Mouse (Mus musculus) CH12.LX (cell line): Measurements from ENCODE around the gene Nudt21. TPM values are rescaled to one million over a fixed set of nuclear protein-coding genes. Genes with fewer than 3 reads are reported as not detected.

ENCODE experiments used
- DNase-seq: peaks from one replicate; pipeline ENCODE4 v3.0.0-alpha.2; 2013; ENCODE audit errors: extremely low read depth
- H3K27ac ChIP-seq: 2 replicates; pipeline ENCODE4 v1.5.1; 2012; ENCODE audit warnings: low read depth, mild to moderate bottlenecking, control low read depth, moderate library complexity; ENCODE audit not compliant: insufficient read depth
- H3K27me3 ChIP-seq: replicated peaks from 2 replicates; pipeline ENCODE3; 2012; ENCODE audit warnings: inconsistent platforms
- H3K36me3 ChIP-seq, 2 experiments: replicated peaks in 1 of 2; 2 replicates each; pipeline versions ENCODE3 to v1.6.1; 2012; ENCODE audit warnings: inconsistent platforms in 1 of 2, low read length in 1 of 2, mild to moderate bottlenecking in 1 of 2, mixed read lengths in 1 of 2, moderate library complexity in 1 of 2; ENCODE audit not compliant: control insufficient read depth in 1 of 2, insufficient read depth in 1 of 2
- H3K4me1 ChIP-seq, 2 experiments: 2 replicates each; pipeline ENCODE4 v1.6.1; 2012; ENCODE audit warnings: inconsistent platforms in 1 of 2, moderate library complexity in 1 of 2; ENCODE audit not compliant: insufficient read depth in 2 of 2, control insufficient read depth in 1 of 2
- H3K4me2 ChIP-seq: 2 replicates; pipeline ENCODE4 v1.6.1; 2012; ENCODE audit warnings: low read depth, mild to moderate bottlenecking, control low read depth; ENCODE audit not compliant: poor library complexity, insufficient read depth, severe bottlenecking
- H3K4me3 ChIP-seq, 3 experiments: fragments of 150-350 bp in 1 of 3; sonication (generic) in 1 of 3; replicated peaks in 1 of 3; 2 replicates each; pipeline versions ENCODE3 to v1.5.1; 2011 to 2012; ENCODE audit warnings: low read depth in 2 of 3, low read length in 2 of 3, mild to moderate bottlenecking in 2 of 3, moderate library complexity in 2 of 3, control low read depth in 1 of 3, improper control_type of control experiment in 1 of 3, inconsistent platforms in 1 of 3, mixed read lengths in 1 of 3; ENCODE audit not compliant: poor library complexity in 1 of 3
- H3K79me2 ChIP-seq: replicated peaks from 2 replicates; pipeline ENCODE4 v1.6.1; 2012; ENCODE audit warnings: mild to moderate bottlenecking, moderate library complexity; ENCODE audit not compliant: control insufficient read depth, poor library complexity, insufficient read depth, severe bottlenecking; ENCODE audit errors: extremely low read depth
- H3K9ac ChIP-seq: 2 replicates; pipeline ENCODE4 v1.6.1; 2012; ENCODE audit warnings: low read depth, mild to moderate bottlenecking, control low read depth, moderate library complexity; ENCODE audit not compliant: insufficient read depth
- H3K9me3 ChIP-seq: replicated peaks from 2 replicates; pipeline ENCODE3; 2012; ENCODE audit warnings: low read length, inconsistent platforms, mixed read lengths
- CHD2 ChIP-seq: IDR thresholded peaks from 2 replicates; pipeline ENCODE4 v1.6.1; 2011; ENCODE audit warnings: low read length, improper control_type of control experiment
- CTCF ChIP-seq, 2 experiments: IDR thresholded peaks in 1 of 2; conservative IDR thresholded peaks in 1 of 2; 2 replicates each; pipeline ENCODE4 v1.5.1; 2011 to 2012; ENCODE audit warnings: low read depth in 2 of 2, low read length in 2 of 2, improper control_type of control experiment in 1 of 2, inconsistent platforms in 1 of 2, mild to moderate bottlenecking in 1 of 2, moderate library complexity in 1 of 2
- ELF1 ChIP-seq: IDR thresholded peaks from 2 replicates; pipeline ENCODE4 v1.6.1; 2014; ENCODE audit warnings: low read depth, mild to moderate bottlenecking, inconsistent platforms, low read length, improper control_type of control experiment
- EP300 ChIP-seq: IDR thresholded peaks from 2 replicates; pipeline ENCODE4 v1.6.1; 2011; ENCODE audit warnings: low read length, improper control_type of control experiment
- KAT2A ChIP-seq: IDR thresholded peaks from 2 replicates; pipeline ENCODE4 v1.6.1; 2012; ENCODE audit warnings: low read length, improper control_type of control experiment, inconsistent platforms; ENCODE audit not compliant: insufficient replicate concordance
- MAX ChIP-seq: IDR thresholded peaks from 2 replicates; pipeline ENCODE4 v1.6.1; 2011; ENCODE audit warnings: low read length, improper control_type of control experiment
- MEF2A ChIP-seq: IDR thresholded peaks from 2 replicates; pipeline ENCODE4 v1.6.1; 2014; ENCODE audit warnings: low read depth, mild to moderate bottlenecking, inconsistent platforms, low read length, improper control_type of control experiment, borderline replicate concordance
- MYC ChIP-seq: IDR thresholded peaks from 2 replicates; pipeline ENCODE4 v1.6.1; 2011; ENCODE audit warnings: low read depth, mild to moderate bottlenecking, improper control_type of control experiment, low read length
- NELFE ChIP-seq: IDR thresholded peaks from 2 replicates; pipeline ENCODE4 v1.6.1; 2011; ENCODE audit warnings: low read depth, low read length, improper control_type of control experiment
- POLR2A ChIP-seq: IDR thresholded peaks from 2 replicates; pipeline ENCODE4 v1.6.1; 2011; ENCODE audit warnings: low read depth, mild to moderate bottlenecking, improper control_type of control experiment, low read length
- RAD21 ChIP-seq: IDR thresholded peaks from 2 replicates; pipeline ENCODE4 v1.6.1; 2011; ENCODE audit warnings: low read depth, mild to moderate bottlenecking, low read length, improper control_type of control experiment, moderate library complexity
- RCOR1 ChIP-seq: conservative IDR thresholded peaks from 2 replicates; pipeline ENCODE4 v1.6.1; 2012; ENCODE audit warnings: low read depth, mild to moderate bottlenecking, inconsistent platforms, low read length, improper control_type of control experiment
- SMC3 ChIP-seq: IDR thresholded peaks from 2 replicates; pipeline ENCODE4 v1.6.1; 2011; ENCODE audit warnings: low read depth, low read length, improper control_type of control experiment
- TCF12 ChIP-seq: IDR thresholded peaks from 2 replicates; pipeline ENCODE4 v1.6.1; 2014; ENCODE audit warnings: low read depth, mild to moderate bottlenecking, inconsistent platforms, low read length, improper control_type of control experiment
- ZC3H11A ChIP-seq: IDR thresholded peaks from 2 replicates; pipeline ENCODE4 v1.6.1; 2012; ENCODE audit warnings: low read depth, mild to moderate bottlenecking, inconsistent platforms, low read length, improper control_type of control experiment
- ZMIZ1 ChIP-seq: IDR thresholded peaks from 2 replicates; pipeline ENCODE4 v1.6.1; 2012; ENCODE audit warnings: low read depth, mild to moderate bottlenecking, inconsistent platforms, low read length, improper control_type of control experiment
- ZNF384 ChIP-seq: IDR thresholded peaks from 2 replicates; pipeline ENCODE4 v1.6.1; 2012; ENCODE audit warnings: low read depth, low read length, improper control_type of control experiment, inconsistent platforms
- dilution Hi-C: fragments of 300-500 bp; cut with MboI; formaldehyde crosslinking; loops from 2 replicates; pipeline ENCODE4 v1.14.3; 2020; ENCODE audit warnings: low sequenced_read_pairs; ENCODE audit not compliant: extremely low pct_unique_long_range_greater_than_20kb, extremely low pct_ligation_motif_present
- in situ Hi-C: fragments of 300-500 bp; cut with MboI; formaldehyde crosslinking; loops from 3 replicates; pipeline ENCODE4 v1.14.3; 2019; ENCODE audit warnings: low sequenced_read_pairs, low pct_ligation_motif_present, low pct_unique_long_range_greater_than_20kb, mixed read lengths
- polyA plus RNA-seq: library from polyadenylated mRNA; unstranded; fragments of >175 nt; gene quantifications from 2 replicates; pipeline ENCODE4 v1.2.1, GENCODE M21; 2012; ENCODE audit warnings: low read depth; ENCODE audit not compliant: insufficient read length
- total RNA-seq, 2 experiments: library from RNA; depleted of rRNA; stranded (reverse); fragments of 300-350 nt in 1 of 2; fragments of >200 nt in 1 of 2; gene quantifications; 2 replicates each; pipeline ENCODE4 v1.2.3; 2012 to 2014

The Nudt21 gene
- total and polyA plus RNA-seq, 3 experiments = 91.0 to 247 (median 142) TPM

GRCm38 (mm10) chr8:94057157-94057854 lies 20.5 kb upstream of the Nudt21 start:
- Histone ChIP-seq H3K36me3 (peaks cover 59 to 91% of the 10 kb centered on the region in 2 experiments), H3K27ac (no peak overlapping the region), H3K4me2 (no peak overlapping the region), H3K79me2 (no peaks in the 10 kb centered on the region), H3K4me3 (no peak overlapping the region), H3K4me1 (no peaks in the 10 kb centered on the region), H3K9ac (no peak overlapping the region), H3K9me3 (peaks cover 2% of the 10 kb centered on the region), H3K27me3 (no peaks in the 10 kb centered on the region)
- dilution Hi-C loops = no loop called here
- DNase-seq = peak; percentile 31
- in situ Hi-C loops = no loop called here
- TF ChIP-seq EP300 (no peak), RAD21 (peak; percentile 57), MEF2A (no peak), ZMIZ1 (no peak), SMC3 (peak; percentile 63), ZC3H11A (no peak), CTCF (conservative IDR thresholded peaks at IDR 0.05 in 1 of 2, IDR thresholded peaks at IDR 0.05 in 1 of 2; ENCODE audit: low read depth in 2 of 2, low read length in 2 of 2) (peak; percentile 69 to 73)

GRCm38 (mm10) chr8:94052696-94053095 lies 15.9 kb upstream of the Nudt21 start:
- H3K27ac ChIP-seq = no peak overlapping the region
- no peak overlapping the region for H3K4me3 ChIP-seq
- H3K9me3 ChIP-seq = no peaks in the 10 kb centered on the region
- H3K36me3 ChIP-seq = peaks cover 46 to 83% of the 10 kb centered on the region in 2 experiments
- in situ Hi-C loops = no loop called here
- H3K4me1 ChIP-seq = no peaks in the 10 kb centered on the region
- dilution Hi-C loops = no loop called here
- H3K27me3 ChIP-seq = no peaks in the 10 kb centered on the region
- TF ChIP-seq TCF12 (no peak), POLR2A (no peak)
- H3K9ac ChIP-seq = no peak overlapping the region
- H3K79me2 ChIP-seq = no peaks in the 10 kb centered on the region
- no peak for DNase-seq
- no peak overlapping the region for H3K4me2 ChIP-seq

- H3K27me3 ChIP-seq = no peaks in the 10 kb centered on the region
- dilution Hi-C loops (no loop called here), in situ Hi-C loops (no loop called here)
- no peaks in the 10 kb centered on the region for H3K9me3 ChIP-seq
- TF ChIP-seq ZNF384 (no peak), TCF12 (no peak), ELF1 (no peak), RCOR1 (no peak), MAX (no peak), MYC (no peak), CHD2 (no peak), MEF2A (no peak), NELFE (no peak), KAT2A (no peak)
- no peak overlapping the region for H3K9ac ChIP-seq
- H3K4me3 ChIP-seq = no peak overlapping the region
- H3K4me2 ChIP-seq = no peak overlapping the region
- no peaks in the 10 kb centered on the region for H3K79me2 ChIP-seq
- H3K4me1 ChIP-seq = no peaks in the 10 kb centered on the region
- peaks cover 19 to 74% of the 10 kb centered on the region in 2 experiments for H3K36me3 ChIP-seq
- no peak overlapping the region for H3K27ac ChIP-seq
- DNase-seq = no peak
Measured at GRCm38 (mm10) chr8:94047845-94048244, 11.0 kb upstream of the Nudt21 start.
